Mouse (Mus musculus) WW6 (cell line): ENCODE data around the gene Olfr39.

ENCODE experiments used
- DNase-seq: peaks from one replicate; pipeline ENCODE4 v3.0.0-alpha.2; 2013; ENCODE audit warnings: low read depth, low spot score

Gene Olfr39

GRCm38 (mm10) chr9:20282051-20282450 lies at the start of gene Olfr39:
Olfr39 (plus strand) TSS chr9:20282351.
- DNase-seq = no peak

- no peak for DNase-seq
These were observed 45.3 kb upstream of the Olfr39 start, which contains the start of gene Olfr872 for GRCm38 (mm10) chr9:20236819-20237218. Olfr872 (plus strand) TSS chr9:20237119.

GRCm38 (mm10) chr9:20237378-20237777 lies 44.8 kb upstream of the Olfr39 start:
- no peak for DNase-seq

- DNase-seq = peak; percentile 22
These were observed 13.4 kb downstream of the Olfr39 start for GRCm38 (mm10) chr9:20295562-20295961.

DNA sequence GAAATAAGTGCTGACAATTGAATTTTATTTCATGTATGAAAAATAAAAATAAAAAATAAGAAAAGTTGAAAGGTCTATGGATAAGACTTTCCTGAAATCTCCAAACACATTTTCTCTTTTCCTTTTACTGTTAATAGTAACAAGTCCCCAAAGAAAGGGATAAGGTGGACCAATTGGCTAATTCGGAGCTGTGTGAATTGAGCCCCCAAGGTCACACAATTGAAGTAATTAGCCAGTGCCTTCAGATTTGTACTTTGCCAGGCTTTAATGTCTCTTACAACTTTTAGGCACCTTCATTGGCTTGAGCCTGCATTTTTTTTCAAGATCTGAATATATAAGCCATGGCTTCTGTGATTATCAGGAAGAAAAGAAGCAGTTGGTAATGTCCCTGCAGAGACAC lies 16.1 kb downstream of the Olfr39 start, which contains the start of gene Olfr873:
Olfr873 (plus strand) TSS at position 301 of the 400 bp plus-strand sequence.
- no peak for DNase-seq

DNA sequence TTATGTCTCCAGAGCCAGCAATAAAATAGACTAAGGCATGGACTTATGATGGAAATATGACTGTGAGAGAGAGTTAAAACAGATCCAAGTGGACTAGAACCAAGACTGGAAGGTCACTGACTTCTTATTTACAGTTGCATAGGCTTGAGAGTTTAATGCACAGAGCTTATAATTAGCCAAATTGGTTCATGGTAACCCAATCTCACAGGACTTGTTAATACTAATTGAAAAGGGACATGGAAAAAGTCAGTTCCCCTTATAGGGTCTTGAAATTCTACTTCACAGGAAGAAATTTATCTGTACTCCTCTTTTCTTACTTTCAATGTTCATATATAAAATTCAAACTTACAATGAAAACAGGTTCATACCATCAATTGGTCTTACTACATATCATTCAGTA lies 53.8 kb downstream of the Olfr39 start, which contains the start of gene Olfr18:
Olfr18 (minus strand) TSS at position 101 of the 400 bp plus-strand sequence.
- DNase-seq = no peak
